Mouse (Mus musculus) inflammation-experienced regulatory T-cells, adult 6 months (primary cell): ENCODE data around the gene Zfp277. TPM values are rescaled to one million over a fixed set of nuclear protein-coding genes. Genes with fewer than 3 reads are reported as not detected.
A peak's percentile ranks its signal among the peaks of the same experiment; 100 is the strongest.

ENCODE experiments used
- ATAC-seq: one replicate; pipeline ENCODE4 v1.8.0; 2017
- polyA plus RNA-seq, 3 experiments: library from polyadenylated mRNA; unstranded; fragments of 100-300 nt; shearing (Covaris generic); gene quantifications; one replicate each; pipeline ENCODE4 v1.2.1; 2017

Gene Zfp277
- polyA plus RNA-seq, 3 experiments from 2014 or later, result 32.8 to 38.7 (median 38.7) TPM

GRCm38 (mm10) chr12:40438049-40438448 is 7.7 kb downstream of the Zfp277 start:
- ATAC-seq, result no peak

GRCm38 (mm10) chr12:40434101-40434500 is 11.6 kb downstream of the Zfp277 start:
- no peak for ATAC-seq

DNA sequence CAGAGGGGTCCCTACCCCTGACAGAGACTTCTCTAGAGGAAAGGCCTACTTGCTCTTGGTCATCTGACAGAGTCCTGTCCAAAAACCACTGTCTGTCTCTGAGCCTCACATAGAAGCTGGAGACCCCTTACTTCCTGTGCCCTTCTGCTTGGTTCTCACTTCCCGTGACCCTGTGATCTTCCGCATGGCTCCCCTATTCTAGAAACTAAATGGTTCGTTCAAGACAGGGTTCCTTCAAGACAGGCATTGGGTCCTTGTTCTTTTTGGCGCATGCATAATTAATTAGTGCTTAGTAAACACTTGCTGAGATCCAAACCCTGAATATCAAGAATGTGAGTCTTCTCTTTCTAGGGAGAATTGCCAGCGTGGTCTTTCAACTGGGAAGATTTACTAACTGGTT is 14.6 kb downstream of the Zfp277 start:
- ATAC-seq, result no peak

DNA sequence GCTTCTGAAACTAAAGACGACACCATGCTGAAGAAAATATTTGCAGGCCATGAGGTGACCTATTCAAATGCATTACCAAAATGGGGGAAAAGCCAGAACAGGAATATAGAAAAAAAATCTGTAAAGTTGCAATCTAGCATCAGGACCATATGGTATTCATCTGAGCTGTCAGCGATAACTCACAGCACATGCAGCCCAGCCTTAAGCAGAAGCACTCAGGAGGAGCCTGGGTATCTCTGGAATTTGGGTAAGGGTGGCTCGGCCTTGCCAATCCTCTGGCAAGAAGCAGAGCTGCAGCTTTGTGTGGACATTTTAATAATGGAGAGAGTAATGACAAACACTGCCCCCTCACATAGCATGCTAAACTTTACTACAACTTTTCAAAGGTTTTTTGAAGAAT is 15.7 kb downstream of the Zfp277 start:
- no peak for ATAC-seq

DNA sequence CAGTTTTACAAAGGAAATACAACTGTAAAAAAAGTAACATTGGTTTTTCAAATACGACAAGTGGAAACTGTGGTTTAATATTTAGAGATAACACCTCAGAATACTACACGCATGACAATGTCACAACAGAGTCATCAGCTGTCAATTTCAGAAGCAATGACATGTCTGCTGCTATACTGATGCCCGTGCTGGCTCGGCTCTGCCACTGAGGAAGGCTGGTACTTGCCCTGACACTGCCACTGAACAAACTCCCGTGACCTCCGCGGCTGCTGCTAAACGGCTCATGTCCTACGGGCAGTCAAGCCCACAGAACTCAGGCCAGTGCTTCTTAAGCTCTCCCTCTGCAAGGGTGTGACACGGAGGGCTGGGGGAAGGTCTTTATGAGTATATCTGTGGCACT is 18.1 kb downstream of the Zfp277 start:
- ATAC-seq, result peak; percentile 84

DNA sequence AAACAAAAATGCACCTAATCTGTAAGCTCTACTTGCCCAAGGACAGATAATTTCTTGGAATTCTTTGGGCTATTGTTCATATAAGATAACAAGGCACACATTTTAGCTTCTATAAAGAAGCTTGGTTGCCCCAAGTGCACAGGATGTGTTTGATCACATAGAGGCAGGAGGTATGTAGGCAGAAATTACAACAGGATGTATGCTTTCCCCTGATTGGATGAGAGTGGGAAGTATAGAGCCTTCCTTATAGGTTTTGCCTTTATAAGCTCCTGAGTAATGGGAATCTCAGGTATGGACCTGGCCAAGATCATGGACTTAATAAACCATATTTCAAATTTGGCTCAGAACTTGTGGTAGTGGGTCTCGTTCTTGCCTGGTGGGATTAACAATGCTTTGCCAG is 20.7 kb downstream of the Zfp277 start:
- peak; percentile 53 for ATAC-seq

DNA sequence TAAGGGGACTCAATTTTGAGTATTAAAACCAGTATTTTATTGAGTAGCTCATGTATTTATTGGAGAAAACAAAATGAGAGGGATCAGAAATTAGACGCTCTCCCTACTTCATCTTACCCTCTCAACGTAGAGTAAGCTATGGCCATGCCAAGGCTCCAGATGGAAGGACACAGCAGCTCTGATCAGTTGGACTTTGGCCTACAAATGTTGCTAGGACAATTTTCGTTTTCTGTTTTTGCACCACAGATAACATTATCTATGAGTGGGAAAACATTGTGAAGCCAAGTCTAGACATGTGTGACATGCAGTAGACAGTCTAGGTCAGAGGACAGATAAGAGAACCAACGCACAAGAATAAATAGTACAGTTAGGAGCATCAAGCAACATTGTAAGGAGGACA is 28.4 kb downstream of the Zfp277 start:
- ATAC-seq, result no peak

GRCm38 (mm10) chr12:40415312-40415925 is 30.3 kb downstream of the Zfp277 start:
- ATAC-seq, result no peak

DNA sequence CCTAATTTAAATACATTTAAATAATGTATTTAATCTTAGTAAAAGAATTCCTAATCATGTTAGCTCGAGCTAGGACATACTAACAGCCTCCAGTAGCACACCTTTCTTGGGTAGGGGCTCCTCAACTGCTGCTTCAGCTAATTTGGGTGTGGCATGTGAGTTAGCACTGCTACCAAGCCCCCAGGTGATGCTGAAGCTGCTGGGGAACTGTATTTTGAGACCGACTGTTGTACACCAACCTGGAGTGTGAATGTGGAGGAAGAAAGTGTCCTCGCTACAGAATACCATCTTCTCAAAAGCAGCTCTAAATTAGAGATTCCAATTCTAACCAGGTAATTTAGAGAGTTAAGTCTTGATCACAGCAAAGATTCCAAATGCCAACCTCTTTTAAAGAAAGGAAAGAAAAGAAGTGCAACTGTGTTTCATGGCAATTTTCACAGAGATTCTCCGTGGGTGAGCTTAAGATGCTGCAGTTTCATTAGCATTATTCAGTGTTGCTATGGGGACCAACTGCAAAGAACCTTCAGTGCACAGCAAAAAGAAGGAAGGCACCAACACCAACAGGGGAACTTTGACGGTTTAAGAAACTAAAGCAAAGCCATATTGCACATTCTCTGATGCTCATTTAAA is 30.9 kb downstream of the Zfp277 start:
- ATAC-seq, result no peak

DNA sequence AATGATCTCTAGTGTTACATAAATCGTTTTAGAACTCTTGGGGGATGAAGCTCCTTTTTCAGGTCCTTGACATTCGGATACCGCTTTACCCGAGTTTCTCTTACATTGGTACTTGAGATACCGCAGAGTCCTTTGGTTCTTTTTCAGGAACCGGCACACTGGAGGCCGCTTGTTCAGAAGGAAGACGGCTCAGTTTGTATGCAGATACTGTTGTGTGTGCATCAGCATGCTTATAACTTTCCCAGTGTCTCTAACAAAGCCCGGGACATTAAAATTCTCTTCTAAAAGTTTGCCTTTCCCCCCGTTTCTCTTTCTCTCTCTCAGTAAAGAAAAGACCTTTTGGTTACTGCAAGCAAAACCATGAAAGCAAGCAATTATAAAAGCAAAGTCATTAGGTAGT is 45.9 kb downstream of the Zfp277 start:
- ATAC-seq, result no peak

- no peak for ATAC-seq
Observed at GRCm38 (mm10) chr12:40399386-40399785, 46.3 kb downstream of the Zfp277 start.

DNA sequence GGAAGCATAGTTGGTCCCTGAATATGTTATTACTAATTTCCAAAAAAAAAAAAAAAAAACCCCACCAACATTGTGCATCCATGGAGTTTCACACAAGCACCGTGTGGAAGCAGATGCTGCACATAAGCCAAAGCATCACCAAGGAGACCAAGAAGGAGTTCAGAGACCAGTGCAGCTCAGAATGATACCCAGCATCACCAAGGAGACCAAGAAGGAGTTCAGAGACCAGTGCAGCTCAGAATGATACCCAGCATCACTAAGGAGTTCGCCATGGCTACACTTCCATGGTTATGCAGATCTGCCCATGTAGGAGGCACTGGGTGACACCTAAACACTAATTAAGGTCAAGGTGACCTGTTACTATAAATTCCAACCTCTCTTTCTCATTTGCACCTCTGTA is 46.8 kb downstream of the Zfp277 start:
- ATAC-seq, result no peak

DNA sequence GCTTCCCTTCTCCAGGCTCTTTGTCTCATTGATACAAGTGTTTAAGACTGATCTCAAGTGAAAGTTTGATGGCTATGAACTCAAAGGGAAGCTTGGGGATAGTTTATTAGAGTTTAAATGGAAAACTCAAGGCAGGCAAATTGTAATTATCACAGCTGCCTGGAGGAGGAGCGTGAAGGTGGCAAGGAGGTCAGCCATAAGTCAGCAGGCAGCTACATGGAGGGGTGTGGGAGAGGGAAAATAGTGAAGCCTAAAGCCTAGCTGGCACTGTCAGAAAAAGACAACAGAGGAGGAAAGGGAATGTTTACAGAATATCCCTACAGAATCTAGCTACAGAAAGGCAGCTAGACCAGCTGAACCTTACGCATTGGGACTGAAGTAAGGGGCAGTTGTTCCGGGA is 52.8 kb downstream of the Zfp277 start:
- no peak for ATAC-seq

DNA sequence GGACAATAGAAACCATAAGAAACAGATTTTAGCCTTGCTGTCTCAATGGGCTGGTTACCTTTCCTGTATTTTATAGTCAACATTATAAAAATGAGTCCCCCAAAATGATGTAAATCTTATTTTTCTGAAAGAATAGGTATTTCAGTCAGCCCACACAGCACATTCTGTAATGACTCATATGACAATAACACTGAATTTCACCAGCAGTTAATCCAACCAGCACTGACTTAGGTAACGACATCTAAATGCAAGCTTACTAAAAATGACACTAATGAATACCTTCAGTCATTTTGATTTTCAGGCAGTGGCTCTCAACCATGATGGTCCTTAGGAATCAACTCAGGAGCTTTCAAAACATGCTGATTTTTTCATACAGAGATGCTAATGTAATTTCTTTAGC is 54.4 kb downstream of the Zfp277 start:
- no peak for ATAC-seq

DNA sequence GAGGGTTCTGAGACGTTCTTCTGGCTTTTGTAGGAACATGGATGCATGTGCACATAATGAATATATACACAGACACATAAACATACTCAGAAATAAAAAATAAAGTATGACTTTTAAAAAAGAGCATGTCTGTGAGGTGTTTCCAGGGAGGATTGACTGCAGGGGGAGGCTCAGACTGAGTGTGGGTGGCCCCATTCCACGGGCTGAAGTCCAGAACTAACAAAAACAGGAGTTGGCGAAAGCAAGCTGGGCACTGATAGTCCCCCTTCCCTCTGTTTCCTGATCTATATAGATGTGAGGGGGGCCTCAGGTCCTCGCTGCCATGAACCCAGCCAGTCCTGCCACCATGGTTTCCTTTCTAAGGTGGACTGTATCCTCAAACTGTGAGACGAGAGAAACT is 57.9 kb downstream of the Zfp277 start:
- no peak for ATAC-seq

DNA sequence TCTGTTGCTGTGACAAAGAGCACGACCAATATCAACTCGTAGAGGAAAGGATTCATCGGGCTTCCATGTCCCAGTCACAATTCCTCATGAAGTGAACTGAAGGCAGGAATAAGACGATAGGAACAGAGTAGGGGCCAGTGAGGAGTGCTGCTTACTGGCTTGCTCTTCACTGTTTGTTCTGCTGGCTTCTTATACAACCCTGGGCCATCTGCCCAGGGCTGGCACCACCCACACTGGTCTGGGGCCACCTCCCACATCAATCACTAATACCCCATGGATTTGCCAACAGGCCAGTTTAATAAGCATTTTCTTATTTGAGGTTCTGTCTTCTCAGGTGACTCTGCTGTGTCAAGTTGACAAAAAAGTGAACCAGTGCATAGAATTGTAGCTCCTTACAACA is 60.4 kb downstream of the Zfp277 start:
- no peak for ATAC-seq

GRCm38 (mm10) chr12:40383718-40384117 is 62.0 kb downstream of the Zfp277 start:
- ATAC-seq, result no peak

GRCm38 (mm10) chr12:40382539-40382938 is 63.2 kb downstream of the Zfp277 start:
- no peak for ATAC-seq

DNA sequence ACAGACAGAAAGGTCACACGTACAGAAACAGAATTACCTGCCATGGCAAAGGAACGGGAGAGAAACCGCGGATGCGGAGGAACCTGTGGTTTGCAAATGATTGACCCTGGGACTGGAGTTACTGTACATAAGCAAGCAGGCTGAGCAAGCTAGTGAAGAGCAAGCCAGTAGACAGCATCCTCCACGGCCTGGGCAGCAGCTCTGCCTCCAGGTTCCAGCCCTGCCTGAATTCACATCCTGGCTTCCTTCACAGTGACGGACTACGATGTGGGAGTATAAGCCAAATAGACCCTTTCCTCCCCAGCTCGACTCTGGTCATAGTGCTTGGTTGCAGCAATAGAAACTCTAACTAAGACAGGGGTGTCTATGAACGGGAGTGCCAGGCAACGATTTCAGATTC is 63.9 kb downstream of the Zfp277 start:
- ATAC-seq, result no peak

DNA sequence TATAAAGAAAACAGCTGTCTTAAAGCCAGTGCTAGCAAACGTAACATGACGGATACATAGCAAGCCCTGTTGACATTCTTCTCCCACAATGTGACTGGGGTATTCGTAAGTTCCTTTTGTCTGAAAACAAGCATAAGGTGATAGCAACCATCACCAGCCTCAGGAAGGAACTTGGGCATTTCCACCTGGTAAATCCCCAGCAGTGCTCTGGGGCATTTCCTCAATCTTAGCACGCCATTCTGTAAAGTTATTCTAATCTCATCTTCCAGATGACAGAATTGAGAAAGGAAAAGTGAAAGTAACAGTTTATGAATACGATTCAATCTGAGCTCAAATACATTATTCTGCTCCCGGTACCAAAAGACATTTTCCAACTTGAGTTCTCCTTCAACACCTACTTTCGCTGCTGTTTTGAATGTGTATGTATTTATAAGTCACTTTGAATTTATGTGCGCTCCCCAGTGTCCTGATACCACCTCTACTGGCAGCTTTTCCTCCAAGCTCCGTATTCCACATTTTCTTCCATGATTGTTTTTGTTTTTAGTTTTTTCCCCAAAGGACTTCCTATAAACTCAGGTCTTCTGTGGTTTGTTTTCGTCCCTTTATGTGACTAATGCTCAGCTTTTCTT is 64.4 kb downstream of the Zfp277 start:
- peak; percentile 86 for ATAC-seq

- ATAC-seq, result peak; percentile 20
Observed at GRCm38 (mm10) chr12:40379538-40379923, 66.2 kb downstream of the Zfp277 start.

- ATAC-seq, result no peak
Observed at GRCm38 (mm10) chr12:40378621-40379537, 66.8 kb downstream of the Zfp277 start.

GRCm38 (mm10) chr12:40351879-40352278 is 93.8 kb downstream of the Zfp277 start:
- ATAC-seq, result no peak
